Mouse (Mus musculus) embryonic facial prominence, embryonic 10.5 days (tissue): Measurements from ENCODE around the gene Zfp273. TPM values are rescaled to one million over a fixed set of nuclear protein-coding genes. Genes with fewer than 3 reads are reported as not detected.
"Not testable (repeated sequence)": the region's sequence is repeated elsewhere in the genome, so short reads cannot be mapped to it uniquely, and the experiment has no call there.

Source experiments
- DNase-seq: peaks from one replicate; pipeline ENCODE4 v3.0.0-alpha.2; 2017; ENCODE audit warnings: low spot score
- H3K27ac ChIP-seq: fragments of 300-500 bp; sonication (generic); replicated peaks from 2 replicates; pipeline ENCODE4 v1.5.1; 2016; ENCODE audit warnings: mild to moderate bottlenecking
- H3K27me3 ChIP-seq: fragments of 300-500 bp; sonication (generic); replicated peaks from 2 replicates; pipeline ENCODE4 v1.6.1; 2016; ENCODE audit warnings: low read depth, mild to moderate bottlenecking; ENCODE audit not compliant: poor library complexity, severe bottlenecking
- H3K36me3 ChIP-seq: fragments of 300-500 bp; sonication (generic); replicated peaks from 2 replicates; pipeline ENCODE4 v1.6.1; 2016; ENCODE audit warnings: mild to moderate bottlenecking, moderate library complexity
- H3K4me1 ChIP-seq: fragments of 300-500 bp; sonication (generic); 2 replicates; pipeline ENCODE4 v1.6.1; 2016
- H3K4me3 ChIP-seq: fragments of 300-500 bp; sonication (generic); 2 replicates; pipeline ENCODE4 v1.5.1; 2016; ENCODE audit warnings: mild to moderate bottlenecking, moderate library complexity
- H3K9me3 ChIP-seq: fragments of 300-500 bp; sonication (generic); 2 replicates; pipeline ENCODE4 v1.6.1; 2016; ENCODE audit warnings: mild to moderate bottlenecking
- WGBS: fragments of 180-500 bp; shearing (Covaris S2); methylation state at CpG from one replicate; pipeline ENCODE4 v1.1.7; 2016; 5-methylcytosine and 5-hydroxymethylcytosine counted together
- polyA plus RNA-seq: library from polyadenylated mRNA; unstranded; fragments of >200 nt; fragmentation: Nextera tagmentation; extraction: Ambion mirVana; gene quantifications from 2 replicates; pipeline ENCODE4 v1.2.1, GENCODE M21; 2016

Gene Zfp273
- polyA plus RNA-seq: 6.0 and 6.5 TPM in 2 replicates

DNA sequence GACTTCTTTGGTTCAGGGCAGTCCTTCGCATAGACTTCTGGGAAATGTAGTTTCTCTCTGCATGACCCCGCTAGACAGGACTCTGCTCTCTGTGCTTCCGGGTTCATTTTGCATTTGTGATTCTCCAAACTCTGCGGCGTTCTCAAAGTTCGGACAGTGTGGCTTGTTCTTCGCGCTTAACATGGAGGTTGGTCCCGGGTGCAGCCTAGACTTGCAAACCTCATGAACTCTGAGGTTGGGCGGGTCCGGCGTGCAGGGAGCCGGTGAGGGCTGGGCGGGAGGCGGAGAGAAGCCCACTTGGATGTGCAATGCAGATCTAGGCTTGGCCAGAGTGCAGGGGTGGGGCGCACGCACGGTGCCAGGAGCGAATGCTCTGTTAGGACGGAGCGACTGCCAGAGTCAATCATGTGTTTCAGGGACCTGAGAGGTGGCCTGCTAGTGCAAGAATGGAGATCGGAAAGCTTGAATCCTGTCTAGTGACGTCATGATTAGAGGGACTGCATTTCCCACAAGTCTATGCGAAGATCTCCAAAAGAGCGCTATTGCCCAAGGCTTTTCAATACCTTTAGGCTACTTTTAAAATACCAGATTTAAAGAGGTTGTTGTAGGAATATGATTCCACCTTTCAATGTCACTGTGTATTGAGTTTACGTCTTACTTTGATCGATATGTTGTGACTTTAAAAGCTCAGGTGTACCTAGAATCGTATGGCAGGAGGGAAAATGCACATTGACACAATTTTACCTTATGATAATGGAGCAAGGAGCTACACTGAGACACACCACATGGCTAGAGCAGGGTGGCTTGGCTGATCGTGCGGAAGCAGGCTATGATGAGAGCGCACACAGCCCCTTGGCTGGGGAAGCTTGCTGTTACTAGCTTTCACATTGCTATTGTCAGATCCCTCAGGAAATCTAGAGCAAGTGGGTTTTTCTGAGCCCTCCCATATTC, at the start of gene Zfp273:
Gene Zfp273, plus strand, starts transcription at position 31 of the 951 bp plus-strand sequence.
- WGBS: 5% methylated on average over 31 of the region's 31 CpGs
- Histone ChIP-seq H3K36me3 (peaks cover 18% of the 10 kb centered on the region), H3K4me3 (peak within 1 kb of the TSS; percentile 86), H3K4me1 (0 out of 2 replicates have a peak, but pooled peaks cover 3% of the 10 kb centered on the region), H3K27me3 (no peaks in the 10 kb centered on the region), H3K9me3 (peaks cover 12% of the 10 kb centered on the region; the same call in 1 of the 2 replicates), H3K27ac (peak within 1 kb of the TSS; percentile 88)
- peak; percentile 81 for DNase-seq

DNA sequence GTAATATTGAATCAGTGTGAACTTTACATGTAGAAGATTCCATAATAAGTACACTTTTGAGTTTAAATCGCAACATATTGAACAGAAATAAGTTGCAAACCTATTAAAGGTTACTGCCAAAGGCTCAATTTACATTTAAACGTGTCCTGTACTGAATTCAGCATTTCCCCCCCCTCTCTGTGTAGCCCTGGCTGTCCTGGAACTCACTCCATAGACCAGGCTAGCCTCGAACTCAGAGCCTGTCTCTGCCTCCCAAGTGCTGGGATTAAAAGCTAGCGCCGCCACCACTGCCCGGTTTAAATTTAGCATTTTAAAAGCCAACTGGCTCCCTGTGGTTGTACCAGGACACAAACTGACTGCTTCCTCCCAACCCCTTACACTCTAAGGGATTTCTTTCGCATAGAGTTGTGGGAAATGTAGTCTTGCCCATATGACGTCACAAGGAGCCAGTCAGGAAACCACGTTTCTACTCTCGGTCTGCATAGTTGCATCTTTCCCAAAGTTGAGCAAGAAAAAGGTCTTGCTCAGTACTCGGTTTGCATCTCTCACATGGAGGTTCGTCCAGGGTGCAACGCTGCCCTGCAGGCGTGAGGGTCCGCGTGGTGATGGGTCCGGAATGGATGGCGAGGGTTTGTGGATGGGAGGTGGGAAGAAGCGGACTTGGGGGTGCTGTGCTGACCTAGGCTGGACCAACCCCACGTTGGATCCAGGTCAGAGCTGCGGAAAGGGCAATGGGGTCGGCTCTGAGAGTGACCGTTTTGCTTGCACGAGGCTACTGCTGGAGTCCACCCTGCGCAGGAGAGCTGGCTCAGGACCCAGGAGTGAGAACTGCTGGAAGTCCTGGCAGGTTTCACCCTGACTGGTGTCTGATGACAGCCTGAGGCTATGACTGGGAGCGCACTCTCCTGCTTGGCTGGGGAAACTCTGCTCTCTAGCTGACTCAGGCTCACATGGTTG, 34.0 kb upstream of the Zfp273 start, which contains the start of gene Zfp493:
Gene Zfp493, plus strand, starts transcription at position 429 of the 957 bp plus-strand sequence.
- WGBS: 7% methylated on average over 26 of the region's 26 CpGs
- peak within 1 kb of the TSS; percentile 87 for H3K27ac ChIP-seq
- H3K36me3 ChIP-seq: peaks cover 5% of the 10 kb centered on the region; the same call in 1 of the 2 replicates
- H3K9me3 ChIP-seq: peaks cover 3% of the 10 kb centered on the region; the same call in 1 of the 2 replicates
- DNase-seq: peak; percentile 65
- H3K4me3 ChIP-seq: peak within 1 kb of the TSS; percentile 80
- peaks cover 5% of the 10 kb centered on the region; the same call in 1 of the 2 replicates for H3K4me1 ChIP-seq
- no peaks in the 10 kb centered on the region for H3K27me3 ChIP-seq

DNA sequence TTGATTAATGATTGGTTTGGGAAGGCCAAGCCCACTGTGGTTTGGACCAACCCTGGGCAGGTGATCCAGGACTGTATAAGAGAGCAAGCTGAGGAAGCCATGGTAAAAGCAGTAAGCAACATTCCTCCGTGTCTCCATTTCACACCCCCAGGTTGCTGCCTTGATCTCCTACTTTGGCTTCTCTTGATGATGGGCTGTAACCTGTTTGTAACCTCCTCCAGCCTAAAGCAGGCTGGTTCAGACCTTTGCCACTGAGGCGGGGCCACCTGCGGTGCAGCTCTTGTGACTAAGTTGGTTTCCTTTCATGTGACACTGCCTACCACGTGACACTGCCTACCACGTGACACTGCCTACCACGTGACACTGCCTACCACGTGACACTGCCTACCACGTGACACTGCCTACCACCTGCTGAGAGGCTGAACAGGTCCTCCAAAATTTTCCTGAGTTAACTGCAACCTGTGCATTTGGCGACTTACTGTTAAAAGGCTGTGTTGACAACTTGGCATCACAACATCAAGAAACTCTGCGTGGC, 21.6 kb upstream of the Zfp273 start:
- Histone ChIP-seq H3K4me3 (no peak overlapping the region), H3K4me1 (no peaks in the 10 kb centered on the region), H3K27ac (no peak overlapping the region), H3K36me3 (peaks cover 22% of the 10 kb centered on the region), H3K9me3 (peaks cover 17% of the 10 kb centered on the region; the same call in 1 of the 2 replicates), H3K27me3 (no peaks in the 10 kb centered on the region)
- DNase-seq: no peak
- WGBS: 93% methylated on average over 10 of the region's 10 CpGs

DNA sequence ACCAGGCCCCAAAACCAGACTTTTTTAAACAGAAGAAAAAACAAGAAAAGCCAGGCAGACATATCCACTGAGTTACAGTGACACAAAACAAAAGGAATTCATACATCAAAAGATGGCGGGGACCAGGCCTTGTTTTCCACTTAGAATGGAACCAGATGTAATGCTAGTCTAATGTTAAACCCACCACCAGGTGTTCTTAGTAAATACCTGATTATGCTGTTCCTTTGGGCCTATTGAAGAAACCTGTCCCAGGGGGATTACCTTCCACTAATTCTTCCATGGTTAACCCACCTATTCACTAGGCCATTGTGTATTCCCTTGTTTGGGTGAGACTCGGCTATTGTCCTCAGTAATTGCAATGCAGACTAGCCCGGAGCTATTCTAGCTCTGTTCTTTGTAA, 14.9 kb upstream of the Zfp273 start:
- 78% methylated on average over 3 of the region's 3 CpGs for WGBS
- no peak for DNase-seq
- H3K4me1 ChIP-seq: no peaks in the 10 kb centered on the region
- no peak overlapping the region for H3K4me3 ChIP-seq
- no peaks in the 10 kb centered on the region for H3K36me3 ChIP-seq
- H3K9me3 ChIP-seq: no peaks in the 10 kb centered on the region
- no peaks in the 10 kb centered on the region for H3K27me3 ChIP-seq
- H3K27ac ChIP-seq: no peak overlapping the region

DNA sequence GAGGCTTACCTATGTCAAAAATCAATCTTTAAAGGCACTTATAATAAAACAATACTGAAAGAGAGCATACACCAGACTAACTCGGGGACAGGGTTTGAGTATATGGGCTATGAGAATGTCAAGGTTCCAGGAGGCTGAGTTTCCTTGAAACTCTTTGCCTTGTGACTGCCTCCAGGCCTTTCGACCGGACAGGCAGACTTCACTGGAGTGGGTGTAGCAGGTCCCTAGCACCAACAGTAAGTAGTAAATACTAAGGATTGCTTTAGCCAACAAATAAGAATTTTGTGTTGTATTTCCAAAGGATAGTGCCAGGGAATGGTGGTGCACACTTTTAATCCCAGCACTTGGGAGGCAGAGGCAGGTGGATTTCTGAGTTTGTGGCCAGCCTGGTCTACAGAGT, 14.4 kb upstream of the Zfp273 start:
- not testable (repeated sequence) for H3K4me3 ChIP-seq, H3K27me3 ChIP-seq, H3K27ac ChIP-seq, H3K4me1 ChIP-seq, H3K9me3 ChIP-seq, H3K36me3 ChIP-seq, DNase-seq
- WGBS: 87% methylated on average over 3 of the region's 3 CpGs

DNA sequence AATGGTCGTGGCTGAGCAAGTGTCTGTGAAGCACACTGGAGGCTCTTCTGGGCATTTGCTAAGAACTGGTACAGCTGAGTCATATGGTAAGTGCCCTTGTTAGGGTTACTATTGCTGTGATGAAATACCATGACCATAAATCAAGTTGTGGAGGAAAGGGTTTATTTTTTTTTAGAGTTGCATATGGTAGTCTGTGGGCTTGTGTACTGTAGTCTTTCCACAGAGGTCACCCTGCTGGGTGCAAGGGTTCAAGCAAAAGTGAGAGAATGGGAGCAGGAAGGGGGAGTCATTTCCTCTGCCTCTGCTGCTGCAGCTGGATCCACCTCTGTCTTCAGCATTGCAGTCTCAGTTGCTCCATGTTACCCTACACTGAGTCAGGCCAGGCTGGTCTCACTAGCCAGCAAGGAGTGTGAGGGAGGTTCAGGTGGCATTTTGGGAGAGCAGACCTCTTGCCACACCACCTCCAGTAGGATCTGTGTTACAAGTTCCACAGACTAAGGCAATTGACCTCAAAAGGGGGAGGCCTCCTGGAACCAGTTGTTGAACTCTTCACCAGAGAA, 1.8 kb upstream of the Zfp273 start:
- Histone ChIP-seq H3K4me3 (no peak overlapping the region), H3K27ac (no peak overlapping the region), H3K36me3 (peaks cover 9% of the 10 kb centered on the region), H3K9me3 (peaks cover 4% of the 10 kb centered on the region; the same call in 1 of the 2 replicates), H3K27me3 (no peaks in the 10 kb centered on the region), H3K4me1 (0 out of 2 replicates have a peak, but pooled peaks cover 3% of the 10 kb centered on the region)
- WGBS: 81% methylated on average over 1 of the region's 1 CpGs
- no peak for DNase-seq

DNA sequence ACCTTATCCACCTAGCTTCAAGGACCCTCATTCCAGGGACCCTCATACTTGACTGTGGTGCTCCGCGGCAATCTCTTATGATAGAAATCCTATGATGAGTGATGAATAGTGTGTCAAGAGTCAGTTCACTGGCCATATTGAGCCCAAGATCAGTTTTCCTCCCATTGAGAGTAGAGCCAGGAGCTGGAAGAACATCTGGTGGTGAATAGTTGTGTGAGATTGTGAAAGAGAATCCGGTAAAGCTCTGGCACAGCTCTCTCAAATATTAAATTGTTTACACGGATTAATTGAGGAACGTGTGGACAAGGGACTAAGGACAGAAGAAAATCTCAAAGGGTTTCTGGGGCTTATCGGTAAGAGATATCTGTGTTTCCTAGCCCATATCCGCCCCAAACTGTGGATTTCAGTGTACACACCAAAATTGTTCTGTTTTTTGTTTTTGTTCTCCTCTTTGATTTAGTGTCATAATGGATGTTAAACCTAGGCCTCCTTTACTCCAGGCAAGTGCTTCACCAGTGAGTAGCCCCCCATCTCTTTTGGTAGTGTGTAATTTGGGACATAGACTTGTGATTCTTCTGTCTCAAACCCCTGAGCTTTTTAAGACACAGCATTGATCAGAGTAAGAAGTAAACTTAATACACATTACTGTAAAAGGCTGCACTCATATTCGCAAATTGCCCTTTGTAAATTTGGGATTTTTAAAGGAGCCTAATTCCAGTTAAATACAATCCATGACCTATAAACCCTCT, 405 bp upstream of the Zfp273 start:
- 79% methylated on average over 8 of the region's 8 CpGs for WGBS
- Histone ChIP-seq H3K4me3 (peak overlapping the region; percentile 86), H3K36me3 (peaks cover 10% of the 10 kb centered on the region), H3K9me3 (peaks cover 9% of the 10 kb centered on the region; the same call in 1 of the 2 replicates), H3K27me3 (no peaks in the 10 kb centered on the region), H3K27ac (no peak overlapping the region), H3K4me1 (0 out of 2 replicates have a peak, but pooled peaks cover 3% of the 10 kb centered on the region)
- no peak for DNase-seq

DNA sequence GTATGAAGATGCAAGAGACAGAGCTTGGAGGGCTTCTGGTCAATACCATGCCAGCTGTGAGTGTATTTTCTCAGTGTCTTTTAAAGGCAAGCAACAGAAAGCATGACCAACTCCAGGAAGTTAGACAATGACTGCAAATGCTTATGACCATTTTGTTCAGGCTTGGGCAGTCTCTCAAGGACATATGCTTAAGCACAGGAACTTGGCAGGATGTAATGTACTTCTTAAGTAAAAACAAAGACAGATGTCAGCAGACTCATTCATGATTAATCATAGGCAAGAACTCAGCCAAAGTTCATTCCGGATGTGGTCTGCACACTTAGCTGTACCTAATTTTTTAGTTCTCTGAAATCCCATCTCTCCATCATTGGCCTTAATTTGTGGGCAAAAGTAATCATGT, 5.1 kb downstream of the Zfp273 start:
- H3K36me3 ChIP-seq: peaks cover 42% of the 10 kb centered on the region
- H3K4me1 ChIP-seq: 0 out of 2 replicates have a peak, but pooled peaks cover 3% of the 10 kb centered on the region
- WGBS: 96% methylated on average over 1 of the region's 1 CpGs

DNA sequence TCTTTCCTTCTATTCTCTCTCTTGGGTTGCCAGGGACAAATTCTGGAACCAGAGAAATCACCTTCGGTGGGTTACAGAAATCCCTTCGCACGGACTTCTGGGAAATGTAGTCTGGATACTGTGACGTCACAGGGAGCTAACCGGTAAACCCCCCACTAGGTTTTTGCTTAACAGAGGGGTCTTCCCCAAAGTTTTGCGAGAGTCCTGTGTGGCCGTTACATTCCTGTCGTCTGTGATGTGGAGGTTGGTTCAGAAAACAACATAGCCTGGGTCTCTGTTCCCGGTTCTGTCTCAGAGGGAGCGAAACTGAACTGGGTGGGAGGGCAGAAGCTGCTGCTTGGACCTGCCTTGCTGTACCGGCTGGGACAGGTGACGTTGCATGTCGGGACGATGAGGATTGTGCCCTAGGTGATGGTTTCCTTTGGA, 17.4 kb downstream of the Zfp273 start, which contains the start of gene Gm10037:
Gene Gm10037, plus strand, starts transcription at position 196 of the 426 bp plus-strand sequence.
- Histone ChIP-seq H3K36me3 (peaks cover 14% of the 10 kb centered on the region), H3K9me3 (peaks cover 7% of the 10 kb centered on the region; the same call in 1 of the 2 replicates), H3K4me1 (no peaks in the 10 kb centered on the region), H3K27ac (peak within 1 kb of the TSS; percentile 62), H3K27me3 (no peaks in the 10 kb centered on the region), H3K4me3 (peak within 1 kb of the TSS; percentile 63)
- peak; percentile 57 for DNase-seq
- 2% methylated on average over 14 of the region's 14 CpGs for WGBS

More for the DNA sequence above, 5.1 kb downstream of the Zfp273 start:
- H3K4me3 ChIP-seq: no peak overlapping the region
- H3K27me3 ChIP-seq: no peaks in the 10 kb centered on the region
- DNase-seq: no peak
- H3K9me3 ChIP-seq: peaks cover 15% of the 10 kb centered on the region; the same call in 1 of the 2 replicates
- no peak overlapping the region for H3K27ac ChIP-seq

DNA sequence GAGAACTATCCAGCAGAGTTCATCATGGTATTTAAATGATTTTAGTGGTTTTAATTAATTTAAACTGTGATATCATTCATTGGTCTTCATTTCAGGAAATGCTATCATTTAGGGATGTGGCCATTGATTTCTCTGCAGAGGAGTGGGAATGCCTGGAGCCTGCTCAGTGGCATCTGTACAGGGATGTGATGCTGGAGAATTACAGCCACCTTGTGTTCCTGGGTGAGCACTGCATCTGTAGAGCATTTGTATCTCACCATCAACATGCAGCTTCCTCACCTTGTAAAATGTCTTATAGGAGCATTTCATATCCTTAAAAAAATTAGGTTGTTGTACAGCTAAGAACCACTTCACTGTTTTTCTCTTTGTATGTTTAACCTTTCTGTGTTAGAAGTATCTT, 19.6 kb downstream of the Zfp273 start:
- H3K4me1 ChIP-seq, H3K9me3 ChIP-seq, H3K27me3 ChIP-seq, H3K27ac ChIP-seq, H3K36me3 ChIP-seq, H3K4me3 ChIP-seq, DNase-seq: not testable (repeated sequence)

DNA sequence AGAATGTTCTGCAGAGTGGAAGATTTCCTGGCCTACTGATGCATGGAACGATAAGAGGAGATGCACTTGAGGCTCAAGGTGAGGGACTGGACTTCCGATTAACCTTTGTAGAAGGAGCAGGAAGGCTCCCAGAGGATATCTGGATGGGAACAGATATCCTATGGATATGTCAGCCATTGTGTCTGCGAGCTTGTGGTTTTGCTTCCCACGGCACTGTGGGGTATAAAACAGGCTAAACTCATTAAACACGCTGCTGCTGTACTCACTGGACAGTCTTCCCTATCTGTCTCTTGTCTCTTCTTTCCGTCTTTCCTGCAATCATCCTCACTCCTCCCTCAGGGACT, 30.2 kb downstream of the Zfp273 start:
- WGBS: 46% methylated on average over 6 of the region's 6 CpGs
- Histone ChIP-seq H3K4me3 (peak overlapping the region; percentile 57), H3K27me3 (no peaks in the 10 kb centered on the region), H3K36me3 (no peaks in the 10 kb centered on the region), H3K9me3 (no peaks in the 10 kb centered on the region), H3K27ac (no peak overlapping the region; the same call in 1 of the 2 replicates), H3K4me1 (peaks cover 10% of the 10 kb centered on the region)
- no peak for DNase-seq
